Mouse (Mus musculus): ENCODE measurements around the gene Sox1.

Sox1 gene

DNA sequence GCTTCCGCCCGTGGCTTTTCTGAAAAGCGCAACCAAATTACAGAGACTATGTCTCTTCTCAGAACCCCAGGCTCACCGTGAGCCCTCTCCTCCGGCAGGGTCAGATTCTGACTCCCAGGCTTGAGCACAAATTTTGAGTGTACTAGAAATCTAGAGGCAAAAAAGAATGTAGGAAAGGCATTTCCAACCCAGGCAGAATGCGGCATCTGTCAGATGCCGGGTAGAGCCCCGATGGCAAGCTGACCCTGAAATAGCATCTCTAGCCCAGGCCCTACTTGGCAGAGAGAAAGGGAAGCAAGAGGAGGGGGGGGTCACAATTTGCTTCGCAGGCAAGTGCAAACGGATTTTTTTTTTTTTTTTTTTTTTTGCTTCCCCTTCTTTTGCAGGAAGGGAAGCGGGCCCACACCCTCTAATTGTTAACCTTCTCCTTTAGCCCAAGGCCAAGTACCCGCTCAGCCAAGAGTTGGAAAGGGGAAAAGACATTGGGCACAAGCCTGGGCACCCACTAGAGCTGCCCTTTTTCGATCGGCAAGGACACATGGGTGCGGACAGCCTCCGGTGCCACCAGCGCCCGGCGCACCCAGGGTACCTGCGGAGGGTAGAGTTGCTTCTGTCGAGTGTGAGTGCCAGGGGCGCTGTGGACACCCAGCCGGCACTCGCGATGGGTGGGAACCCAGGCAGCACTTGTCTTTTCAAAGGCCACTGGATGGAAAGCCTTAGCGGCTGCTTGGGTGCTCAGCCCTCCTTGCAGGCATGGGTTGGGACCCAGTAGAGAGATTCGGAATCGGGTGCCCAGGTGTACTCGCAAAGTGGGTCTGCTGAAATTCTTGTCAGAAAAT lies 5.1 kb upstream of the Sox1 start:
- no peak for DNase-seq

DNA sequence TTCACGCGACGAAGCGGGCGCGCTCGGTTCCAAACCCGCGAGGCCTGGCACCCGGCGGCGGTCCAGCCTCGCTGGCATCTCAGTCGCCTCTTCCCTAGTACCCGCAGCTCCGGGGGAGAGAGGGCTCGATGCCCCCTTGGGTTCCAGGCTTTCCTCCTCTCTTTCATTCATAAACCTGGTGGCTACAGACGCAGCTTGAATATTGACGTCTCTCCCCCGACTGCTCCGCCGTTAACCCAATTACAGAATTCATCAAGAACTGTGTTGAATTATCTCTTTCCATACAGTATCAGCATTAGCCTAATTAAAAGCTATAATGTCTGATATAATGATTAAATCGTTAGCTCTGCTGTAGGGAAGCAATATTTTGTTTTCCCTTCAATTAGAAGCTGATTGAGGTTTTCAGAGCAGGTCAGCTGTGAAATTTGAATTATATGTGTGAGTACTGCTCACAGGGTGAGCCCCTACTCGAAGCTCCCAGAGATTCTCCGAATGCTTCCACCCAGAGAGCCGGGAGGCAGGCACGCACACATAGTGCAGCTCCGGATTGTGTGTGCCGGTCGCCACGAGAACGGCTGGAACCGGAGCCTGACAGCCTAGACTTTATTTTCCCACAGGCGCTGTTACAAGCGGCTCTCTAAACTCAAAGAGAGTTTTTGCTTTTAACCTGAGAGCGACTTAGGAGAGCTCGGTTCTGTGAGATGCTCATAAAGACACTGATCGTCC lies 4.3 kb upstream of the Sox1 start:
- no peak for DNase-seq

DNA sequence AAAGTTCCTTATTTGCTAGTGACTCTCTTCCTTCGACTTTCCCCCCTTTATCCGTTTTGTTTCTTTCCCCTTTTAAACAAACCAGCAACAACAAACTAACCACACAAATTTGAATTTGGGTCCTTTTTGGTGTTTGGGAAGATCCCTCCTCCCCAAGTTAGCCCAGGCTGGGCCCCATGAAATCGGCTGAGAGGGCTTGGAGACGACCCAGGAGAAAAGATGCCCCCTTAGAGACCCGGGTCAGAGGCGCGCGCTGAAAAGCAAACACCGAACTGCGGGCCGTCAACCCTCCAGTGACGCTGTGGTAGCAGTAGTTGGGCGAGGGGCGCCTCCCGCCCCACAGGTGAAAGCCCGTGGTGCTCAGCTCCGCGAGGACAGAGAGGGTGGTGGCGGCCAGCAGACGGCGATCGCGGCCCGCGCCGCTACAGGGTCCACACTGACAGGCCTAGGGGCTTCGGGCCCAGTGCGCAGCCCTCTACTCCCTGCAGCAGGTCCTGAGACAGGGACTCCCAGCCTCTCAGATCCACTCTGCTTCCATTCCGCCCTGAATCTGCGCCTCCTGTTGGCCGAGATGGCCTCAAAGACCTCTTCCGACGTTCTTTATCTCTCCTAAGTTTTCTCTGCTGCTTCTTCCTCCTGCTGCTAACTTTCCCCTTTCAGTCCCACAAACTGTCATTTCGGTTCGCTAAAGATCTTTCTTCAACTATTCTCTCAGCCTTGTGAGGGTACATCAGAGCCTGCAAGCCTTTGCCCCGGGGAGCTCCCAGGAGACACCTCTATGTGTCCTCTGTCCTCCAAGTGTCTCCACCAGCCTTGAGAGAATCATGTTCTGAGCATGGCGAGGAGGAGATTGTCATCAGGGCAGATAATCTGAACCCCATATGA lies 3.5 kb upstream of the Sox1 start:
- no peak for DNase-seq

DNA sequence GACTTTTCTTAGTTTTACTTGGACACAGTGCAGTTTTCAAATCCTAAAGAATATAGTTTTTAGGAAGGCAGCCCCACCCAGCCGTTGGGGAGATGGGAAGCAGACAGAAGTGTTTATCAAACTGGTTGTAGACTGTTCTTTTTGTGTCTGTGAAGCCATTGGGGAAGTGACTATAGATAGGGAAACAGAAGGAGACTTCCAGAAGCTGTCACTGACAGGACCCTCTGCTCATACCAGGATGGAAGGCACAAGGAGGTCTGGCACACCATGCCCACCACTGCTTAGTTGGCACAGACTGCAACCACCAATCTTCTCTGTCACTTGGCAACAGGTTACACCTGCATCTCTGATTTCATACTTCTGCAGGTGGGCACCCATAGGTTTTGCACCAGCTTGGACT lies 2.3 kb upstream of the Sox1 start:
- DNase-seq = no peak

DNA sequence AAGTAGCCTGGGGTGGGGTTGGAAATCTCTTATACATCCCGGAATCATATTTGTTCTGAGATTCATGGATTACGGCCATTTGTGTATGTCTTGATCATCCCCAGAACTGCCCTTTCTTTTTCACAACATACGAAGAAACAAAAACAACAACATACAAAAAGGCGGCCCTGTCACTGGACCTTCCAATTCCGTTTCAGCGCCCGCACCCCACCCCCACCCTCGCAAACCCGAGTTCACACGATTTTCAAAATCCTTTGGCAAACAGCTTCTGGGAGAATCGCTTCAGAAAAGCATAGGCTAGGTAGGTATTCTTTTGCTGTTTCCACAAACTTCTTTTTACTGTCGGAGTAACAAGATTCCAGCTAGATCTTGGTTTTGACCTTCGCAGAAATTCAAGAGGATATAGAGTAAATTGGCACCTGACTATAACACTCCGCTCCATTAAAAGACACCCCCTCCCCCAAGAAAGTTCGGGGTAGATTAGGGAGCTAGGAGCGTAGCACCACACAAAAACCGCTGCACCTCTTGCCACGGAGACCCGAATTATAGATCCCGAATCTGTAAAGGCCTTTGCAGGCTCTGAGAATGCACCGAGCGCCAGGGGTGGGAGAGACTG lies 602 bp upstream of the Sox1 start:
- DNase-seq = no peak

DNA sequence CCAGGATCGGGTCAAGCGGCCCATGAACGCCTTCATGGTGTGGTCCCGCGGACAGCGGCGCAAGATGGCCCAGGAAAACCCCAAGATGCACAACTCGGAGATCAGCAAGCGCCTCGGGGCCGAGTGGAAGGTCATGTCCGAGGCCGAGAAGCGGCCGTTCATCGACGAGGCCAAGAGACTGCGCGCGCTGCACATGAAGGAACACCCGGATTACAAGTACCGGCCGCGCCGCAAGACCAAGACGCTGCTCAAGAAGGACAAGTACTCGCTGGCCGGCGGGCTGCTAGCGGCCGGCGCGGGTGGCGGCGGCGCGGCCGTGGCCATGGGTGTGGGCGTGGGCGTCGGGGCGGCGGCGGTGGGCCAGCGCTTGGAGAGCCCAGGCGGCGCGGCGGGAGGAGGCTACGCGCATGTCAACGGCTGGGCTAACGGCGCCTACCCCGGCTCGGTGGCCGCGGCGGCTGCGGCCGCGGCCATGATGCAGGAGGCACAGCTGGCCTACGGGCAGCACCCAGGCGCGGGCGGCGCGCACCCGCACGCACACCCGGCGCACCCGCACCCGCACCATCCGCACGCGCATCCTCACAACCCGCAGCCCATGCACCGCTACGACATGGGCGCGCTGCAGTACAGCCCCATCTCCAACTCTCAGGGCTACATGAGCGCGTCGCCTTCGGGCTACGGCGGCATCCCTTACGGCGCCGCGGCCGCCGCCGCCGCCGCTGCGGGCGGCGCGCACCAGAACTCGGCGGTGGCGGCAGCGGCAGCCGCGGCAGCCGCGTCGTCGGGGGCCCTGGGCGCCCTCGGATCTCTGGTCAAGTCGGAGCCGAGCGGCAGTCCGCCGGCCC lies 1.6 kb downstream of the Sox1 start:
- DNase-seq = no peak

DNA sequence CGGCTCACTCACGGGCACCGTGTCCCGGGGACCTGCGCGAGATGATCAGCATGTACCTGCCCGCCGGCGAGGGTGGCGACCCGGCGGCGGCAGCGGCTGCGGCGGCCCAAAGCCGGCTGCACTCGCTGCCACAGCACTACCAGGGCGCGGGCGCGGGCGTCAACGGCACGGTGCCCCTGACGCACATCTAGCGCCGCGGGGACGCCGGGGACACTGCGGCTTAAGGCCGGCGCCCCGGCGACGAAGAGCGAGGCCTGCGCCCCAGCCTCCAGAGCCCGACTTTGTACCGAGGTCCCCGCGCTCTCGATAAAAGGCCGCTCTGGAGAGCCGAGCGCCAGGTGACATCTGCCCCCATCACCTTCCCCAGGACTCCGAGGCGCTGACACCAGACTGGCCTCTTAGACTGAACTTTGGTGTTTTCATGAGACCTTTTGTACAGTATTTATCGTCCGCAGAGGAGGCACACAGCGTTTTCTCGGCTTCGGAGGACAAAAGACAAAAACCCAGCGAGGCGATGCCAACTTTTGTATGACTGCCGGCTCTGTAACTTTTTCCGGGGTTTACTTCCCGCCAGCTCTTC lies 2.3 kb downstream of the Sox1 start:
- DNase-seq = no peak

DNA sequence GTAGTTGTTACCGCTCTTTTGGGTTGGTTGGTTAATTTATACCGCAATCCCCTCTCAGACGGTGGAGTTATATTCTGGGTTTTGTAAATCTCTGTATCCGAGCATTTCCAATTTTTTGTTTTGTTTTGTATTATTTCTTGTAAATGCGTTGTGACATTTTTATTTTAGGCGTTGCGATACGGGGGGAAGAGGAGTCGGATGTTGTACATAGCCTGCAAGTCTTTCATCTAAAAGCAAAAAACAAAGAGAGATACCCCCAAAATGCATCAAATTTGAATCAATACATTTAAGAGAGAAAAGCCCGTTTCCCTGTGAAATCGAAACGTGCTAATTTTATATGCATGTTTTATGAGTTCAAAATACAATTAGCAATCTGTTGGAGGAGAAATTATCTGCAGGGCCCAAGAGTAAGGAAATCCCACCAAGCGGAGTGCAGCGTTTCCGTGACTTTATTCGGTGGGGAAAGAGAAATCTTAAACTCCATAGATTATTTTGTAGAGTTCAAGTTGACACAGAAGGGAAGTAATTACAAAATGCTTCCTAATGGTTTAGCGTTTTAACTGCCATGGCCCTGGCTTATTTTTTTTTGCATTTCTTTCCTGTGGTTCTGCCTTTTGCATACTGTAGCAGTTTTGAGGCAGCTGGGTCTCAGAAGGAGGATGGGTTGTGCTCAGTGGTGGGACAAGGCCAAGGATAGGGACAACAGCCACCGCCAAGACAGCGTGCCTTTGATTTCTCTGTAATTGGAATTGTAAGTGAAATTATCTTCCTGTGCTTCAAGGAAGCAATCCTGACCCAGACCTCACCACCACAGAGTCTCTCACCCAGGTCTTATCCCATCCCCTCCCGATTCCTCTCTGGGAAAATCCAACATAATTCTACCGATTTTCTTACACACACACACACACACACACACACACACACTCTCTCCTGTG lies 3.2 kb downstream of the Sox1 start:
- no peak for DNase-seq

DNA sequence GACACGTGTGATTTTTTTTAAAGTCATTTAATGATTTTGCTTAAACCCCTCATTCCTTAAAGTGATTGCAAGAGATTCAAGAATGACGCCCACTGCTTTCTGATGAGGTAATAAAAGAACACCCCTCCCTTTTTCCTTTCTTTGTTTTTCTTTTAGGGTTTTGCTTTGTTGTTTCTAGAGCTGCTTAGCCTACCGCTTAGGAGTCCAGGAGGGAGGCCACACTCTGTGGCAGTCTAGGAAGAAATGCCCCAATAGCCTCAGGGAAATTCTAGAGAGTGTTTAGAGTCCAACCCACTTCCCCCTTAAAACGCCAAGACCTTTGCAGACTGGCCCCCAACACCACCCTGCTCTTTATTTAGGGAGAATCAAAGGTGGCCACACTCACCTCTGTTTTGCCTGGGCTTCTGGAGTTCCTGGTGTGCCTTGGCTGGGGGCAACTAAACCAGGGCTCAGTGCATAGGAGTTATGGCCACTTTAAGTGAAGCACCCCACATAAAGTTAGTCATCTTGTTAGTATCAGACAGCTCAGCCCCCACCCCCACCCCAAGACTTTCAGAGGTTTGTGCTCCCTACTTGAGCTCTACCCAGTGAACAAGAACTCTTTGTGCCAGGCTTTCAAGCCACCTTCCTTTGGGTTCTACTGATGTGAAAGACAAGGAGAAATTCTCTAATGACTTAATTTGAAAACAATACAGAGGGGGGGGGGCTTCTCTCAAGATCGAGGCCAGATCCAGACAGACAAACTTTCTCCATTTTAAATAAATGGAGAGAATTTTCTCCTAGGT lies 4.5 kb downstream of the Sox1 start:
- no peak for DNase-seq

DNA sequence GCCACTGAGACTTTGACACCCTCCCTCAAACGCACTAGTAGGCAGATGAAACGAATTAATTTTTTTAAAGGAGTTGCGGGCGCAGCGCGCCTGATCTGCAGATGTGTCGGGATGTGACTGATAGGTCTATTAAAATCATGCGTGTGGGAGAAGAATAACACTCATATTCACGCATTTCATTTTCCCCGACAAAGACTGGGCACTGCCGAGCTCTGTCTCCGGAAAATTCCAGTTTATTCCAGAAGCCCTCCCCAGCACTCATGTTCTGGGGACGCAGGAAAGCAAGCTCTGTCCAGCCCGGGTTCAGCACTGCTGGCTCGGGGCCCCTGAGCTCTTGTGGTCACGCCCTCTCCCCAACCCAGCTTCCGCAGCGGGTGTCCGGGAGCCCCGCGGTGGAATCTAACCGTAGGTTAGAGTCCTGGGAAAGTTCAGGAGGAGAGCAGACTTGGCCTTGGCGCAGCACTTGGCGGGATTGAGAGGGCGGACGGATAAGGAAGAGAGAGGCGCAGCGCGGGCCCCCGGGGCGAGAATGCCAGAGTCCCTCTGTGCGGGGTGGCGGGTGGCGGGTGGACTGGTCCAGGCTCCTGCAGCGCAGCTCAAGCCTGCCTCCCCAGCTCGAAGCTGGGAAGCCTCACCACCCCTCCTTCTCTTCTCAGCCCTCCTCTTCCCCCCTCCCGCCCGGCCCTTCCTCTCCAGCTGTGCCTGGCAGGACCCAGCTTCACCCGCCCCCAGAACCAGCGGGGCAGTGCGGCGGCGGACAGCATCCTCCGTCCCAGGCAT lies 5.7 kb downstream of the Sox1 start:
- no peak for DNase-seq

DNA sequence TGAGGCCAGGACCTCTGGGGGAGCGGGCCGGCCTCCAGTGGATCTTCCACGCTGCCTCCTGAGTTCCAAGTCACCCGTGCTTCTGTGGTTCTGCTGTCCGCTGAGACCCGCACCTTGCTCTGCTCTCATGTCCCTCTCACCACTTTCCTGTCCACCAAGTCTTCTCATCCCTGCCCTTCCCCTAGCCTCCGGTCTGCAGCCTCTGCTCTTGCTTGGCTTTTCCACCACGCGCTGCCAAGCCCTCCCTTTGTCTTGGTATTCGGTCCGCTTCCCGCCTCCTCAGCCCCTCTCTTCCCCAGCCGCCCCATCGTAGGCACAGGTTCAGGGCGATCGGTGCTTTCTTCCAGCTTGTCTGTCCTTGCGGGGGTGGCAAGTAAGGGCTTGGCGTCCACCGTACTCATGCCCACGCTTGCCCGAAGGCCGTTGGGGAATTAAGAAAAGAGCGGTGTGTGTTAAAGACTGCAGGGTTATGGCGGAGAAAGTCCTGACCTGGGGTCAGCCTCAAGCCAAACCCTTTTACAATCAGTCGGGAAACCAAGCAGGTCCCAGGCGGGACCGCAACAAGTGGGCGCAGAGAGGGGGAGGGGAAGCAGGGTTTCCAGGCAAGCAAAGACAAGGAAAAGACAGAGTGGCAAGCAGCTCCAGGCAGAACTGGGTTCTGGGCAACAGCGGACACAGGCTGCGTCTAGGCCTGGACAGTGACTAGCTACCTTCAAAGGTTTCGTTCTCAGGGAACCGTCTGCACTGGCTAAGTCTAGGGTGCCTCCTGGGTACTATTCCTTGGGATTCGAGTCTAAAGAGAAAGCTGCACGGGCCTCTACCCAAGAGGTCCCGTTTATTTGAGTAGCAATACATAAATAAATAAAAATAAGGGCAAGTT lies 6.5 kb downstream of the Sox1 start:
- DNase-seq = no peak

DNA sequence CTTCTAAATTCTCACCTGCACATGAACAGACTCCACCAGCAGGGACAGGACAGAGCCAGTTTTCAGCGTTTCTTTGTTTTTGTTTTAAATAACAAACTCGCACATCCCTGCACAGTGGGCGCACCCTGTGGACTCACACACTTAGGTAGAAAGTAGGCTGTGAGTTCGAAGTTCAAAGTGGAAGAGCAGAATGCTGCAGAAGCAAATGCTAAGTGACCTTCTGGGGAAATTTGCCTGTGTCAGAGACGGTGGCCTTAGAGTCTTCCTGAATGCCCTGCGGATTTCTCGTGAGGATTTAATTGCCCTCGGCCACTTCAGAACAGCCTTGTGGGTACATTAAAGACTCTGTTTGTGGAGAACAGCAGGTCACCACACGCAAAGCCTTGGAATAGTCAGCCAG lies 7.6 kb downstream of the Sox1 start:
- DNase-seq = no peak

DNA sequence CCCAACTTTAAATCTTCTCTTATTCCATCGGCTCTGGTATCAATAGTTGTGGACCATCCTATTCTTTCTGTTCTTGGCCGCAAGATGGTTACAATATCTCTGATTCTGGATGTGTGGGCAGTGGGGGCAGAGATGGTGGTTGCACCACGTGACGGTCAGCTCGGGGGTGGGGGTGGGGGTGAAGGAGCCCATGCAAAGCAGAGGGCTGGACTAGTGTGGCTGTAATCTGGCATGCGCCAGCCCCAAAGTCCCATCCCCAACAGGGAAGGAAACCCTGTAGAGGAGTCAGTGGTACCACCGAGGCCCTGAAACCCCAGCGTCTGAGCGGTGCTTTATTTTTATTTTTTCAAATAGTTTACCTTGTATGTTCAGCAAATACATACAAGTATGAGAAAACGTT lies 12.9 kb downstream of the Sox1 start:
- DNase-seq = no peak

DNA sequence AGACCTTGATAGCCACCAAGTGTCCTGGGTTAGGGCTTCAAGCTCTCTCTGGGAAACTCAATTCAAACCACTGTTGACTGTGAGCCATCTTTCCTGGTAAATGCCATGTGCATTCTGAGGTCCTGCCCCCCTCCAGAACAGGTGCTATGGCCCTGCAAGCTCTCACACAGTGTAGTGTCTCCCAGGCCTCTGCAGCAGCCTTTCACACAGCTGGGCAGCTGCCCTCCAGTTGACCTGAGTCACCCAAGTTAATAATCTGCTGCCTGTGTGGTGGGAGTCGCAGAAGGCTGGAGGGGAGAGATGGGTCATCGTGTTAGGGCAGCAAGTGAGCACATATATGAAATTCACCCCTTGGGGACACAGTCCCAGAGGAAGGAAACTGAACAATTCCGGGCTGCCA lies 14.9 kb downstream of the Sox1 start:
- DNase-seq = no peak

DNA sequence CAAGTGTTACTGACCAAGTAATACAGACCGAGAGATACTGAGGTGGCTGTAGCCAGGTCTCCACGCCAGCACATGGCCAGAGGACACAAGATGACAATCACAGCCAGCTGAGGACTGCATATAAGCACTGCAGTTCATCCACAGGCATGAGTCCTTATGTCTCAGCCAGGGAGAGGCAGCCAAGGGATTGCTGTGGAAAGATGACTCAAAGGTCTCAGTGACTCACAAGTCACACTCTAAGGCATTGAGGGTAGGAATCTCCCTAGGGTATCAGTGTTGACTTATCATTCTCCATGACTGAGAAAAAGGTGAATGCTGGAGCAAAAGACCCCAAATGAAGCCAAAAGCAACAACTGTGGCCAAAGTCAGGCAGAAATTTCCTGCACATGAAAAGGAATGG lies 22.0 kb downstream of the Sox1 start:
- DNase-seq = no peak

DNA sequence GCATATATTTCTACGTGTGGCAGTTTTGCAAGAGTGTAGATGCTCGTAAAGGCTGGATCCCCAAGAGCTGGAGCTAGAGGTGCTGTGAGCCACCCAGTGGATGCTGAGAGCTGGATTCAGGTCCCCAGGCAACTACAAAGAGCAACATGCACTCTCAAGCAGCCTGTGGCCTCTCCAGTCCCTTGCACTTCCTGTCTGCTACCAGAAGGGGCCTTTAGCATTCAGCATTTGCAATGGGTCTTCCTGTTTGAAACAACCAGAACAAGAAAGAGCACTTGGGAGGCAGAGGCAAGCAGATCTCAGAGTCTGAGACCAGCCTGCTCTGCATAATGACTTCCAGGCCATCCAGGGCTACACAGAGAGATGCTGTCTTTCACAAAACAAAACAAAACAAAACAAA lies 25.4 kb downstream of the Sox1 start:
- no peak for DNase-seq

DNA sequence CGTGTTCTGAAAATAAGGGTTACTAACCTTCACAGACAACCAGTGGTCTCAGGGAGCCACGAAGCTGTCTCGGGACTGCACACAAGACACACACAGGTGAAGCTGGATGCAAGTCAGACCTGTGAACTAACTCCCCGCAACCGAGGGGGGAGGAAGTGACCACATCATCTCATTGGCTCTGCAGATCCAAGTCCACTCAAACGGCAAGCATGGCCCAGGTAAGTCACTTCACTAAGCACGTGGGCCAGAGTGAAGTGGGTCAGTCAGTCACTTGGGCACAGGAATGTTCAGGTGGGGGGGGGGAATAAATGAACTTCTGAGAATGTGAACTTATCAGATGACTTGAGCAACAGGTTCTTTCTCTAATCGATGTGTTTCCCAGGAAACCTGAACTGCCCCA lies 30.8 kb downstream of the Sox1 start:
- DNase-seq = no peak

DNA sequence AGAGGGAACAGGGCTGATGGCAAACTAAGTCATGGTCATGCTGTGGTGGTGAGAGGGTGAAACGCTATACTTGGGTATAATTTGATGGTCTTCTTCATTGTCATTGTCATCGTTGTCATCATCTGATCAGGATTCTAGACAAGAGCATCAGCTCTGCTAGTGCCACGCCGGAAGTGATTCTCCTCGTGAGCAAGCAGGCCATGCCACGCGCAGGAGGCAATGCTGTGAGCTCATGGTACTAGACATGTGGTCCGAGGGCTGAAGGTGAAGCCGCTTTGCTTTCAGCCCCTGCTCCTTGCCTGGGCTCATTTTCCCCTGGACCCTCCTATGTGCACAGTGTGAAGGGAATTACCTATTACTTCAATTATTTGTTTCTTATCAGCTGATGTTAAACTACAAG lies 32.3 kb downstream of the Sox1 start:
- DNase-seq = no peak

Data from lung, adult 18-20 months (tissue).